Mouse (Mus musculus) neural tube, embryonic 14.5 days (tissue): ENCODE measurements around the gene Adcyap1r1. TPM values are rescaled to one million over a fixed set of nuclear protein-coding genes. Genes with fewer than 3 reads are reported as not detected.
A peak's percentile ranks its signal among the peaks of the same experiment; 100 is the strongest.

Experiments used
- ATAC-seq: fragments of 200-750 bp; cut with Nextera tagmentation; 2 replicates; pipeline ENCODE4 v1.8.0; 2017; ENCODE audit warnings: low read depth, mild to moderate bottlenecking, moderate TSS enrichment, moderate library complexity
- H3K27ac ChIP-seq: fragments of 300-500 bp; sonication (generic); 2 replicates; pipeline ENCODE4 v1.5.1; 2014; ENCODE audit warnings: low read depth, mild to moderate bottlenecking, control low read depth, low read length, moderate library complexity, mixed read lengths
- H3K27me3 ChIP-seq: fragments of 300-500 bp; sonication (generic); 2 replicates; pipeline ENCODE4 v1.6.1; 2014; ENCODE audit warnings: low read length; ENCODE audit not compliant: control insufficient read depth, insufficient read depth
- H3K36me3 ChIP-seq: fragments of 300-500 bp; sonication (generic); 2 replicates; pipeline ENCODE4 v1.6.1; 2014; ENCODE audit warnings: low read length, mixed read lengths; ENCODE audit not compliant: control insufficient read depth, insufficient read depth
- H3K4me1 ChIP-seq: fragments of 300-500 bp; sonication (generic); 2 replicates; pipeline ENCODE4 v1.6.1; 2014; ENCODE audit warnings: low read length; ENCODE audit not compliant: control insufficient read depth, insufficient read depth
- H3K4me2 ChIP-seq: fragments of 300-500 bp; sonication (generic); 2 replicates; pipeline ENCODE4 v1.6.1; 2014; ENCODE audit warnings: mild to moderate bottlenecking, low read depth, low read length, control low read depth
- H3K4me3 ChIP-seq: fragments of 300-500 bp; sonication (generic); 2 replicates; pipeline ENCODE4 v1.5.1; 2014; ENCODE audit warnings: low read depth, low read length, control low read depth, mixed read lengths
- H3K9ac ChIP-seq: fragments of 300-500 bp; sonication (generic); replicated peaks from 2 replicates; pipeline ENCODE4 v1.6.1; 2014; ENCODE audit warnings: low read depth, mild to moderate bottlenecking, control low read depth, low read length, mixed read lengths
- H3K9me3 ChIP-seq: fragments of 300-500 bp; sonication (generic); 2 replicates; pipeline ENCODE4 v1.6.1; 2016; ENCODE audit warnings: low read length; ENCODE audit not compliant: control insufficient read depth
- WGBS: fragments of 180-500 bp; shearing (Covaris S2); extraction: QIAGEN DNeasy Blood & Tissue Kit; methylation state at CpG from one replicate; pipeline ENCODE4 v1.1.7; 2014; 5-methylcytosine and 5-hydroxymethylcytosine counted together
- polyA plus RNA-seq: library from polyadenylated mRNA; unstranded; fragments of >200 nt; fragmentation: Nextera tagmentation; extraction: Ambion mirVana; gene quantifications from 2 replicates; pipeline ENCODE4 v1.2.1, GENCODE M21; 2014

The Adcyap1r1 gene
- 70.7 and 79.3 TPM in 2 replicates for polyA plus RNA-seq

GRCm38 (mm10) chr6:55451771-55452371 is at the start of gene Adcyap1r1:
Gene Adcyap1r1 (plus strand): TSS chr6:55451978.
- peak; percentile 94 for ATAC-seq
- H3K4me3 ChIP-seq, result peak within 1 kb of the TSS; percentile 71
- peak within 1 kb of the TSS; percentile 79 for H3K4me2 ChIP-seq
- H3K9ac ChIP-seq, result peak within 1 kb of the TSS; percentile 93
- peaks cover 2% of the 10 kb centered on the region; the same call in 1 of the 2 replicates for H3K27me3 ChIP-seq
- H3K9me3 ChIP-seq, result no peaks in the 10 kb centered on the region
- WGBS, result under 1% methylated on average over 55 of the region's 58 CpGs
- H3K36me3 ChIP-seq, result no peaks in the 10 kb centered on the region
- peak within 1 kb of the TSS; percentile 81 for H3K27ac ChIP-seq
- H3K4me1 ChIP-seq, result peaks cover 18% of the 10 kb centered on the region

- H3K9me3 ChIP-seq, result no peaks in the 10 kb centered on the region
- no peaks in the 10 kb centered on the region for H3K27me3 ChIP-seq
- H3K4me2 ChIP-seq, result no peak overlapping the region
- H3K36me3 ChIP-seq, result no peaks in the 10 kb centered on the region
- no peak overlapping the region for H3K27ac ChIP-seq
- WGBS, result 71% methylated on average over 9 of the region's 9 CpGs
- H3K9ac ChIP-seq, result no peak overlapping the region
- peaks cover 10% of the 10 kb centered on the region; the same call in 1 of the 2 replicates for H3K4me1 ChIP-seq
- no peak for ATAC-seq
- H3K4me3 ChIP-seq, result no peak overlapping the region
Measured at GRCm38 (mm10) chr6:55402041-55402776, 49.6 kb upstream of the Adcyap1r1 start.

GRCm38 (mm10) chr6:55403411-55404309 is 48.1 kb upstream of the Adcyap1r1 start:
- Histone ChIP-seq H3K9ac (no peak overlapping the region), H3K9me3 (no peaks in the 10 kb centered on the region), H3K36me3 (no peaks in the 10 kb centered on the region), H3K27ac (no peak overlapping the region), H3K4me3 (no peak overlapping the region), H3K4me2 (no peak overlapping the region), H3K27me3 (no peaks in the 10 kb centered on the region), H3K4me1 (peaks cover 10% of the 10 kb centered on the region; the same call in 1 of the 2 replicates)
- ATAC-seq, result no peak
- 86% methylated on average over 9 of the region's 9 CpGs for WGBS

DNA sequence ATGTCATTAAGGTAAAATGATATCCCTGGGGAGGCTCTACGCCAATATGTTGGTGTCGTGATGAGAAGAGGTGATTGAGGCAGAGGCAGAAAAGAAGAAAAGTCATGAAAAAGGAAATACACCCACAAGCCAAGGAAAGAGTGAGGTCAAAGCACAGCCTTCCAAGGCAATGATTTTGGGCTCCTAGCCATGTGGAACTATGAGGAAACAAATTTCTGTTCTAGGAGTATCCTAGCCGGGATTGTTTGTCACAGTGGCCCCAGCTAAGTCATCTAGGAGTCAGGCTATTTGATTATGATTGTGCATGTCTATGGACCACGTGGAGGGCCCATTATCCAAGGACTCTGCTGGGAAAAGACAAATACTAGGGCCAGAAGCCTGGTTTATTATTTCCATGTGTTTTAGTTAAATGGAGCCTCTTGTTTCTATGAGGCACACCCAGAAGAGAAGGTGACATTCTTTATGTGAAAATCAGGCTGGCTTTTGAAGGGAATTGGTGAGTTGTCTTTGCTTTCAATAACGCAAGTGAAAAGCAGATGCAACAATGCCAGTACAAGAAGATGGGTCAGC is 47.3 kb upstream of the Adcyap1r1 start:
- no peak overlapping the region for H3K9ac ChIP-seq
- H3K36me3 ChIP-seq, result no peaks in the 10 kb centered on the region
- no peak overlapping the region for H3K27ac ChIP-seq
- ATAC-seq, result no peak
- no peaks in the 10 kb centered on the region for H3K9me3 ChIP-seq
- no peak overlapping the region for H3K4me3 ChIP-seq
- no peak overlapping the region for H3K4me2 ChIP-seq
- 80% methylated on average over 5 of the region's 5 CpGs for WGBS
- peaks cover 3% of the 10 kb centered on the region; the same call in 1 of the 2 replicates for H3K4me1 ChIP-seq
- H3K27me3 ChIP-seq, result no peaks in the 10 kb centered on the region

DNA sequence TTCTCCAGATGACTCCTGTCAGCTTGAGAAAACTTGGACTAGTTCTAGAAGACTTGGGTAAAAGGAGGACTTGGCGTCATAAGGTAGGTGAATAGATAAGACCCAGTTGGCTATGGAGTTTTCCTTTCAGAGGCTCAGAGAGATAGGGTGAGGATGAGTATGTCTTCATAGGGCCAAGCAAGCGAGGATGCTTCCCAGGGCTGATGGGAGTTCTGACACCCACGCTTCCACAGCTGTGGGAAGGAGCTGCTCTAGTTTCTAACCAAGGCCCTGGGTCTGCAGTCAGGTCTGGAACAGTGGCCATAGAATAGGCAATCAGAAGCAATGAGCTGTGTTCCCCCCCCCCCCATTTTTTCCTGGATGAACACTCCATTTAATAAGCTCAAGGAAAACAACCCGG is 44.4 kb upstream of the Adcyap1r1 start:
- H3K4me2 ChIP-seq, result no peak overlapping the region
- no peak overlapping the region for H3K9ac ChIP-seq
- H3K4me3 ChIP-seq, result no peak overlapping the region
- H3K36me3 ChIP-seq, result no peaks in the 10 kb centered on the region
- H3K9me3 ChIP-seq, result no peaks in the 10 kb centered on the region
- no peak for ATAC-seq
- no peak overlapping the region for H3K27ac ChIP-seq
- 82% methylated on average over 4 of the region's 4 CpGs for WGBS
- H3K27me3 ChIP-seq, result no peaks in the 10 kb centered on the region
- H3K4me1 ChIP-seq, result no peaks in the 10 kb centered on the region

DNA sequence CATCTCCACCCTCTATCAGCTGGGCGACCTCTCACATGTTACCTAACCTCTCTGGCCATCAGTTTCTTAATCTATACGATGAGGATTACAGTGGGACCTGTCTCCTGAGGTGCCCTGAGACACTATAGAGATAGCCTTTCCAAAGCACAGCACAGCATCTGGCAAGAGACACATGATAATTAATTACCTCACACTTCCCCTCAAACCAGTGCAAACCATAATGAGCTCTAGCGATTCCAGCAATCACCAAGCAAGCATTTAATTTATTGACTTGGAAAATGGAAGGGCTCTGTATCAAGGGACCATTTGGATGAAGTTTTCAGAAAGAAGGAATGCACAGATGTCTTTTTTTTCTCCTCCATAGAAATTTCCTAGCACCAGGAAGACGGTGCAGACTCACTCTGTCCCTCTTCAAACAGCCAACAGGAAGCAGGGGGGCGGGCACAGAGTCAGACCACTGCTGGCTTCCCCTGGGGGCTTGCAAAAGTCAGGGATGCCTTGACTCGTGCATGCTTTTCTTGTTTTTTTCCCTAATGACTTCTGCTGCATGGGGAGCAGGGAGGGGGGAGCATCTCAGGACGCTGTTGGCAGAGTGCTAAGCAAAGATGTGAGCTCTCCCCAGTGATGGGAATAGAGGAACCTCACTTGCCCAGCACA is 41.5 kb upstream of the Adcyap1r1 start:
- Histone ChIP-seq H3K36me3 (no peaks in the 10 kb centered on the region), H3K4me1 (no peaks in the 10 kb centered on the region), H3K9me3 (no peaks in the 10 kb centered on the region), H3K4me3 (no peak overlapping the region), H3K4me2 (no peak overlapping the region), H3K27ac (0 out of 2 replicates have a peak overlapping the region, but pooled peaks have one; percentile 7), H3K27me3 (no peaks in the 10 kb centered on the region), H3K9ac (no peak overlapping the region)
- 32% methylated on average over 7 of the region's 7 CpGs for WGBS
- ATAC-seq, result no peak

GRCm38 (mm10) chr6:55410977-55411376 is 40.8 kb upstream of the Adcyap1r1 start:
- no peaks in the 10 kb centered on the region for H3K36me3 ChIP-seq
- 80% methylated on average over 5 of the region's 5 CpGs for WGBS
- no peak overlapping the region for H3K27ac ChIP-seq
- no peak overlapping the region for H3K4me3 ChIP-seq
- ATAC-seq, result no peak
- H3K4me2 ChIP-seq, result no peak overlapping the region
- H3K4me1 ChIP-seq, result no peaks in the 10 kb centered on the region
- H3K27me3 ChIP-seq, result no peaks in the 10 kb centered on the region
- H3K9me3 ChIP-seq, result no peaks in the 10 kb centered on the region
- H3K9ac ChIP-seq, result no peak overlapping the region

- Histone ChIP-seq H3K9me3 (no peaks in the 10 kb centered on the region), H3K27ac (no peak overlapping the region), H3K4me3 (no peak overlapping the region), H3K4me1 (peaks cover 5% of the 10 kb centered on the region; the same call in 1 of the 2 replicates), H3K36me3 (no peaks in the 10 kb centered on the region), H3K4me2 (no peak overlapping the region), H3K27me3 (no peaks in the 10 kb centered on the region), H3K9ac (no peak overlapping the region)
- WGBS, result 51% methylated on average over 5 of the region's 5 CpGs
- no peak for ATAC-seq
Measured at GRCm38 (mm10) chr6:55416202-55416601, 35.6 kb upstream of the Adcyap1r1 start.
